Mouse (Mus musculus) granulocyte monocyte progenitor cell, adult 5-6 weeks (primary cell): Measurements from ENCODE around the gene Tmod3. TPM values are rescaled to one million over a fixed set of nuclear protein-coding genes. Genes with fewer than 3 reads are reported as not detected.

Source experiments
- ATAC-seq: replicated peaks from 2 replicates; pipeline ENCODE4 v1.8.0; 2016; ENCODE audit warnings: mild to moderate bottlenecking, moderate TSS enrichment, inconsistent platforms; ENCODE audit not compliant: poor library complexity, severe bottlenecking
- total RNA-seq, 2 experiments: library from RNA; stranded (forward) in 1 of 2; stranded (reverse) in 1 of 2; fragments of 200-712, 200-1000 nt in 1 of 2; fragments of >200 nt in 1 of 2; fragmentation: Nextera tagmentation in 1 of 2; gene quantifications; 2 replicates each; pipeline ENCODE4 v1.2.3; 2014 to 2017

Gene Tmod3
- total RNA-seq, 2 experiments from 2014 or later, result 52.9 to 59.5 TPM

DNA sequence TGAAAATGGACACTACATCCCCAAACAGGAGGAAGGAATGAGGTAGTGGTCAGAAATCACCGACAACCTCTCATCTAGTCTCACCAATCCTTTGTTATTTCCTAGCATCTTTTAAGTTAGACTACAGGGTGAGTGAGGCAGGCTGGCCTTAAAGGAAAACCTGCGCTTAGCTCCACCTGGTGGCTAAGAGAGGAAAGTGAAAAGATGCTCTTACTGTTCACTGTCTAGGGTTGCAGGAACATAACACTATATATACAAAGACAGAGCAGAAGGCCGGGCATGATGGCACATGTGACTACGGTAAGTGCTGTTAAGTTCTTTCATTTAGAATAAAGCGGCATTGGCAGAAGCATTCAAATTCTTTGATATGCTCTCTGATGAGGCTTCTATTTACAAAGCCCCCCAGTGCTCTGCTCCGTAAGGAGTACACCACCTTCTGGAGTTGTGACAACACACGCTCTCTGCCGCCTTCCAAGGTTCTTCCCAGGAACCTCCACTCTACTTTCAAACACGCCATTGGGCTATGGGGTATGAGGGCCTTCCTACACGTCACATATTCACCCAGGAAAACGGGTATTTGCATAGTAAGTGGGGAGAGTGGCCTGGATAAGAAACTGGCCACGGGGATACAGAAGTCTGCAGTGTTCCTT is 43.9 kb downstream of the Tmod3 start:
- peak; percentile 77 for ATAC-seq

GRCm38 (mm10) chr9:75511236-75511939 is 48.1 kb downstream of the Tmod3 start:
- no peak for ATAC-seq

- no peak for ATAC-seq
Measured at GRCm38 (mm10) chr9:75504311-75504710, 55.1 kb downstream of the Tmod3 start.

DNA sequence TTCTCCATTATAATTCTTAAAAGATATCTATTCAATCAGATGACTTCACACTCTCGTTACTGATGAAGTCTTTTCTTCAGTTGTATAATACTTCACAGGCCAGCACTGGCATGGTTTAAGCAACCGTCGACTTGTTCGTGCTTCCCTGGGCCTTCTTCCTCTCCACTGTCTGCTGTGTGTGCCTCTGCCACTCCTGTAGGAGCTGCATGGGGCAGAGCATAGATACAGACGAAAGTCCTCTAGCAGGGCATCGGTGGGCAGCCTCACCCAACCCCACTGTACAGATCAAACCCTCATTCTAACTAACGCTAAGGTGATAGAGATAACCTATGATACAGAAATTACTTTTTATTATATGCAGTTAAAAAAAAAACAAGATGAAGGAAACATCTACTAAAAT is 60.9 kb downstream of the Tmod3 start:
- no peak for ATAC-seq

DNA sequence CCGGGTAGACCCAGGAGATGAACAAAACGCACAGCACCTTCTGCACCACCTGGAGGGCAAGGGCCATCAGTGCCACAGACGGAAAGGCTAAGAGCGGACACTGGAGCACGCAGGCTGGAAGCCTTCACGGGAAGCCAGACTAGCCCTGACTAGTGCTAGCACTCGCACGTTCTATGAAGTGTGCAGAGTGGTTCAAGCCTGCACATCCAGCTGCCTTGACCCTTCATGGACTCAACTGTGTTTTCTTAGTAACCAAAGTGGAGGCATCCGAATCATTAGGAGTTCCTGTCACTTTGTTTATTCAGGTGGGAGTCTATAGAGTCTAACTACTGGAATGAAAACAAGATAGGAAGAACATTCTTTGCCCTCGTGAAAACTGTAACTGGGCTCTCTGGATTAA is 63.5 kb downstream of the Tmod3 start:
- ATAC-seq, result no peak

DNA sequence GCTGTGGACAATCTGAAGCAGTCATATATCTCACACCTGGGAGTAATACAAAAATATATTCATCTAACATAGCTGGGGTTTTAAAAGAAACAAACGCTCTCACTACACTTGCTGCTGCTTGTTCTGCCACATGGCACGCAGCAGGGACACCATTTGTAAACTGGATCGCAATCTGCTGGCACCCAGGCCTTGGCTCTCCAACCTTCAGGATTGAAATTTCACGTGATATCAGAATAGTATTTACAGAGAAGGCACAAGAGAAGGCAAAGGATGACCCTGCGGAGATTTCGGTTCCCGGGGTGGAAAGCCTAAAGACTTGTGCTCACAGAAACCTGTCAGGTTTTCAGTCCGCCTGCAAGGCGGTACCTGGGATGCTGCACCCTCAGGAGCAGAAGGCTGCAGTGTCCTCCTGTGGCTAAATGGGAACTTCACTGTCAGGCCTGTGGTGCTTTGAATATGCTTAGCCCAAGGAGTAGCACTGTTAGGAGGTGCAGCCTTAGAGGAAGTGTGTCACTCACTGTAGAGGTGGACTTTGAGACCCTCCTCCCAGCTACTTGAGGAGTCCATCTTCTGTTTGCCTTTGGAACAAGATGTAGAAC is 65.0 kb downstream of the Tmod3 start:
- no peak for ATAC-seq

GRCm38 (mm10) chr9:75488255-75488654 is 71.2 kb downstream of the Tmod3 start:
- peak; percentile 84 for ATAC-seq

DNA sequence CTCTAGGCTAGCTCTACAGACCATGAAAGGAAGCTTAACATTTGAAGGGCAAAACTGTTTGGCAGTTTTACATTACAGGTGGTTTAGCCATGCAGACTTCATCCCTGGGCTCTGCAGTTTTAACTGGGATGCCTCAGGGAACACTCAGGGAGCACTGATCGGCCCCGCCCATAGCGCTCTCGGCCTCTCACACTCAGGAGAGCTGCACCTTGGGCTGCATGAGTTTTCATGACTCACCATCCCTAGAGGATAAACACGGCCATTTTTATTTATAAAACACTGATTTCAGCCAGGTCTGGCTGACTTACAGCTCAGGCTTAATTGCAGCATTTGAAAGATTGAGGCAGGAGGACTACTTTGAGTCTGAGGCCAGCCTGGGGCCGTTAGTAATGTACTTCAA is 74.2 kb downstream of the Tmod3 start:
- ATAC-seq, result no peak

- ATAC-seq, result 0 out of 2 replicates have a peak, but pooled peaks have one; percentile 9
Measured at GRCm38 (mm10) chr9:75480536-75481075, 78.9 kb downstream of the Tmod3 start.

DNA sequence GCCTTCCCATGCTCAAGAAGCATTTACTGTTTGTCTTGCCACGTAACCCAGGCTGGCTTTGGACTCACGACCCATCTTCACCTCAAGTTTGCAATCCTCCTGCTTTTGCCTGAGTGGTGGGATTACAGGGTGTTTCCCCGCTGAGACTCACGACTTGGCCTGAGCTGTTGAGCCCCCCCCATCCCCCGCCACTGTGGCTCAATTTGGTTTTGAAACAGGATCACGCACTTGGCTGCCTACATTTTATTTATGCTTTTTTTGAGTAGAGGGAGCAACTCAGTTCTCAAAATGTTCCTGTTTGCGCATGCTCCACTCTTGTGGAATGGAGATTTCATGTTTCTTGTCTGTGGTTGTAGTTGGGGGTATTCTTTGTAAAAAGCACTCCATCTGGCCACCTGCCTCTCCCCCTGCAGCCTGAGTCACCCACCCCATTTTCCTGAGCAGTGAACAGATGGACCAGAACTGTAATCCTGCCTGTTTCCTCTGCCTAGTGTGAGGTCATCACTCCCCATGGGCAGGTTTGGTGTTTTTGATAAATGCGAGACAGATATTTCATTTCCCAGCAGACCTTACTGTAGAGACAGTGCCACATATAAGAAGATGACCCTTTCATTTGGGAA is 80.2 kb downstream of the Tmod3 start:
- peak; percentile 29 for ATAC-seq

GRCm38 (mm10) chr9:75477212-75477611 is 82.2 kb downstream of the Tmod3 start:
- peak; percentile 91 for ATAC-seq

- ATAC-seq, result peak; percentile 96
Measured at GRCm38 (mm10) chr9:75468297-75468696, 91.2 kb downstream of the Tmod3 start.

GRCm38 (mm10) chr9:75467581-75467980 is 91.9 kb downstream of the Tmod3 start:
- ATAC-seq, result no peak

GRCm38 (mm10) chr9:75466641-75467040 is 92.8 kb downstream of the Tmod3 start:
- peak; percentile 36; the same call in 1 of the 2 replicates for ATAC-seq

- ATAC-seq, result no peak
Measured at GRCm38 (mm10) chr9:75465856-75466255, 93.6 kb downstream of the Tmod3 start.

- ATAC-seq, result no peak
Measured at GRCm38 (mm10) chr9:75463050-75463660, 96.3 kb downstream of the Tmod3 start.

DNA sequence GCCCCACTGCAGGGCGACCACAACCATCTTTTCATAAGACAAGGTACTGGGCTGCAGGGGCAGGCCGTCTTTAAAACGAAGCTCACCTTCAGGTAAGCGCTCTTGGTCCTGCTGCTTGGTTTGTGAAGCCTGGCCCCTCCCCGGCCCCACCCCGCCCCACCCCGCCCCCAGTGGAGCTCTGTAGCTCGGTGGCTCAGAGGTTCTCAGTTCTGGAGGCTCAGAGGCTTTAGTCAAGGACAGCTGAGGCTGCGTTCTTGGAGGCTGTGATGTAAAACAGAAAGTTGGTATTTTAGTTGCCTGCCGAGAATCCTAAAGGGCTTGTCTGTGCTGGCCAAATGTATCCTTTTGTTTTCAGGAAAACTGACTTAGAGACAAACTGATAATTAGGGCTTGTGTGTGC is 103.8 kb downstream of the Tmod3 start:
- ATAC-seq, result no peak

DNA sequence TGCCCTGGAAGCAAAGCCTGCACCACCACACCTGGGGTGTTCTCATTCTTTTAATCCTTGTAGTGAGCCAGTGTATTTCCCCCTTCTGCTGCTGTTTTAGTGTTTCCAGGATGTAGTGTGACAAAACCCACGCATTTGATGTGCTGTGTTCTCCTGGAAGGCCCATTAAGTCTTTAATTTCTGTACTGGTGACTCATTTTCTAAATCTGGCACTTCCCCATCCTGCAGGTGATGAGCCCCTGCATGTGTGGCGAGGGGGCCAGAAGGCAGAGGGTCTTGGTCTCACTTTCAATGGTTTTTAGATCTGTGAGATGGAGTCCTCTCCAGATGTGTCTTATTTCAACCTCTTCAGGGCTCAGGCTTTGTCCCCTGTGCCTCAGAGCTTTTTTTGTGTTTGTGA is 105.5 kb downstream of the Tmod3 start:
- ATAC-seq, result no peak

GRCm38 (mm10) chr9:75448021-75448420 is 111.4 kb downstream of the Tmod3 start:
- no peak for ATAC-seq
